Mouse (Mus musculus): ENCODE results near the gene Klhl8.

GRCm38 (mm10) chr5:103914335-103915226 lies 3.5 kb upstream of the Klhl8 start:
- no peak for TF ChIP-seq GATA1 (IDR thresholded peaks at IDR 0.05; ENCODE audit: borderline replicate concordance, low read length)
- TF ChIP-seq FLI1 (IDR thresholded peaks at IDR 0.05; ENCODE audit: low read length): no peak

Measured in megakaryocyte, embryonic 14.5 days (primary cell).